Mouse (Mus musculus): ENCODE data around the gene Prr14l.
"Not testable (repeated sequence)": the region's sequence is repeated elsewhere in the genome, so short reads cannot be mapped to it uniquely, and the experiment has no call there.

Gene Prr14l

GRCm38 (mm10) chr5:32785313-32785915, 68.6 kb downstream of the Prr14l start, which contains the start of gene Pisd:
TSS of gene Pisd (minus strand) at chr5:32785646.
- peak; percentile 96 for DNase-seq

- DNase-seq = no peak
Observed at GRCm38 (mm10) chr5:32784726-32785125, 69.3 kb downstream of the Prr14l start.

GRCm38 (mm10) chr5:32781596-32781995, 72.5 kb downstream of the Prr14l start:
- no peak for DNase-seq

GRCm38 (mm10) chr5:32778168-32778567, 75.9 kb downstream of the Prr14l start:
- no peak for DNase-seq

- DNase-seq = no peak
Observed at GRCm38 (mm10) chr5:32772361-32772760, 81.7 kb downstream of the Prr14l start.

GRCm38 (mm10) chr5:32767636-32768373, 86.3 kb downstream of the Prr14l start:
- no peak for DNase-seq

GRCm38 (mm10) chr5:32767004-32767403, 87.1 kb downstream of the Prr14l start:
- DNase-seq = no peak

- DNase-seq = no peak
Observed at GRCm38 (mm10) chr5:32761566-32762140, 92.4 kb downstream of the Prr14l start.

- no peak for DNase-seq
Observed at GRCm38 (mm10) chr5:32760787-32761186, 93.3 kb downstream of the Prr14l start.

GRCm38 (mm10) chr5:32760352-32760751, 93.7 kb downstream of the Prr14l start:
- DNase-seq = not testable (repeated sequence)

GRCm38 (mm10) chr5:32759662-32760061, 94.4 kb downstream of the Prr14l start:
- no peak for DNase-seq

- DNase-seq = no peak
Observed at GRCm38 (mm10) chr5:32756141-32756540, 97.9 kb downstream of the Prr14l start.

- peak; percentile 65 for DNase-seq
Observed at GRCm38 (mm10) chr5:32751736-32752135, 102.3 kb downstream of the Prr14l start.

GRCm38 (mm10) chr5:32748936-32749335, 105.1 kb downstream of the Prr14l start:
- no peak for DNase-seq

- DNase-seq = peak; percentile 63
Observed at GRCm38 (mm10) chr5:32747650-32748375, 106.2 kb downstream of the Prr14l start.

GRCm38 (mm10) chr5:32745705-32746655, 108.1 kb downstream of the Prr14l start:
- DNase-seq = peak; percentile 89

GRCm38 (mm10) chr5:32742149-32742548, 111.9 kb downstream of the Prr14l start:
- peak; percentile 87 for DNase-seq

GRCm38 (mm10) chr5:32741377-32741776, 112.7 kb downstream of the Prr14l start:
- DNase-seq = peak; percentile 87

GRCm38 (mm10) chr5:32740850-32741249, 113.2 kb downstream of the Prr14l start:
- DNase-seq = not testable (repeated sequence)

GRCm38 (mm10) chr5:32740138-32740537, 113.9 kb downstream of the Prr14l start:
- no peak for DNase-seq

Measured in layer of hippocampus, adult 9-11 months (tissue).